Mouse (Mus musculus): Measurements from ENCODE around the gene Tor1a. TPM values are rescaled to one million over a fixed set of nuclear protein-coding genes. Genes with fewer than 3 reads are reported as not detected.
"Not testable (repeated sequence)": the region's sequence is repeated elsewhere in the genome, so short reads cannot be mapped to it uniquely, and the experiment has no call there.

Tor1a gene
- polyA plus RNA-seq, 1 experiment from 2014 or later: 85.4 TPM

GRCm38 (mm10) chr2:30928893-30929482 is 38.7 kb downstream of the Tor1a start:
- H3K27ac ChIP-seq: no peak overlapping the region
- no peaks in the 10 kb centered on the region for H3K27me3 ChIP-seq
- H3K4me3 ChIP-seq (replicated peaks): peak overlapping the region; percentile 25; the same call in 1 of the 2 replicates
- peak overlapping the region; percentile 50; the same call in 1 of the 2 replicates for H3K9ac ChIP-seq
- no peaks in the 10 kb centered on the region for H3K36me3 ChIP-seq (replicated peaks)
- no peaks in the 10 kb centered on the region for H3K9me3 ChIP-seq
- ATAC-seq (ENCODE audit: low FRiP score): no peak
- H3K4me2 ChIP-seq: peak overlapping the region; percentile 60
- H3K4me1 ChIP-seq: peaks cover 10% of the 10 kb centered on the region
- WGBS: 34% methylated on average over 12 of the region's 12 CpGs

DNA sequence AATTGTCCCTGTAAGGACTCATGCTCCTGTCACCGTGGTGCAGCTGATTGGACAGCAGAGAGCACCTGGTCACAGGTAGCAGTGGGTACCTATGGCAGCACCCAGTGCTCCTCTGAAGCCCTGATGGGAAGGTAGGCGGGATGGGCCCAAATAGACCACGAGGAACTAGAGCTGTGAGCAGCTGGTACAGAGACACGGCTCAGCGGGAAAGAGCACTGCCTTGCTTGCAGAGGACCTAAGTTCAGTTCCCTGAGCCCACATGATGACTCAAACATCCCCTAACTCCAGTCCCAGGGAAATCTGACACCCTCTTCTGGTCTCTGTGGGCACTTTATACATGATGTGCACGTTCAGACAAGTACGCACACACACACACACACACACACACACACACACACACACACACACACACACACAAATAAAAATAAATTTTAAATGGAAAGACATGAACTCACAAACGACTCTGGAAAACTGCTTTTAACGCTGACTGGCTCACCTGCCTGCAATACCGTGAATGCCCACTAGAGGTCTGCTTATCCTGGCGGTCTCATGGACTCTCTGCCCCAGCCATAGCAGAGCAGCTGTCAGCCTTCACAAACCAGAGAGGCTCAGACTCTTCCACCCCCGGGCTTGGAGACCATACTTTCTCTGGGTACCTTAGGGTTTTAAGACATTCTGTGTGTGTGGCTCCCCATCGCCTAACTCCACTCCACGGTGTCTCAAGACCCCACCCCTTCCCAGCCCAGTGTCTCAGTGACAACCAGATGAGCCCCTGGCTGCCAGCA is 39.7 kb downstream of the Tor1a start:
- no peak overlapping the region for H3K27ac ChIP-seq
- 27% methylated on average over 14 of the region's 14 CpGs for WGBS

GRCm38 (mm10) chr2:30927151-30927781 is 40.5 kb downstream of the Tor1a start:
- H3K36me3 ChIP-seq (replicated peaks): no peaks in the 10 kb centered on the region
- H3K9ac ChIP-seq: no peak overlapping the region
- H3K27me3 ChIP-seq: no peaks in the 10 kb centered on the region
- no peaks in the 10 kb centered on the region for H3K9me3 ChIP-seq
- no peak overlapping the region for H3K27ac ChIP-seq
- 71% methylated on average over 9 of the region's 9 CpGs for WGBS
- H3K4me3 ChIP-seq (replicated peaks): no peak overlapping the region
- H3K4me2 ChIP-seq: no peak overlapping the region
- no peak for ATAC-seq (ENCODE audit: low FRiP score)
- peaks cover 10% of the 10 kb centered on the region for H3K4me1 ChIP-seq

More for the DNA sequence above, 39.7 kb downstream of the Tor1a start:
- Histone ChIP-seq H3K4me3 (replicated peaks) (no peak overlapping the region), H3K9ac (no peak overlapping the region), H3K4me2 (no peak overlapping the region), H3K27me3 (no peaks in the 10 kb centered on the region), H3K4me1 (peaks cover 10% of the 10 kb centered on the region), H3K36me3 (replicated peaks) (no peaks in the 10 kb centered on the region), H3K9me3 (no peaks in the 10 kb centered on the region)
- ATAC-seq (ENCODE audit: low FRiP score): peak; percentile 68

GRCm38 (mm10) chr2:30926381-30926780 is 41.4 kb downstream of the Tor1a start:
- no peaks in the 10 kb centered on the region for H3K36me3 ChIP-seq (replicated peaks)
- peaks cover 10% of the 10 kb centered on the region for H3K4me1 ChIP-seq
- H3K27ac ChIP-seq: no peak overlapping the region
- H3K9ac ChIP-seq: no peak overlapping the region
- WGBS: 83% methylated on average over 4 of the region's 4 CpGs
- no peaks in the 10 kb centered on the region for H3K9me3 ChIP-seq
- no peak for ATAC-seq (ENCODE audit: low FRiP score)
- H3K4me2 ChIP-seq: no peak overlapping the region
- H3K4me3 ChIP-seq (replicated peaks): no peak overlapping the region
- no peaks in the 10 kb centered on the region for H3K27me3 ChIP-seq

DNA sequence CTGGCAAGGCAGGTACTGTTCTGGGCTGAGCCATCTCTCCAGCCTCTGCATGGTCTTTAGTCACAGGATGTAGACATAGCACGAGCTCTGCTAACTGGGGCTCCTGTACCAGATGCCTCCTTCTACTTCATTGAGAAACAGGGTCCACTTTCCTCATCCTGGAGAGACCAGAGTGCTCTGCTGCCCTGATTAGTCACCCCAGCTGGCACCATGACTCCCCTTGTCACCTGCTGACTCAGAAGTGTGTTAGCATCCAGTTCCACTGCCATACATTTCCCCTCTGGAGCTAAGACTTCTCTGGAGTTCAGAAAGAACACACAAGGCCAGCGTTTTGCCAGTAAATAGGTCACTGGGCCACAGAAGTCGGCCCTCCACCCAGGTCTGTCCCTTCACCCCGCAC is 42.6 kb downstream of the Tor1a start:
- H3K4me3 ChIP-seq (replicated peaks): no peak overlapping the region
- ATAC-seq (ENCODE audit: low FRiP score): no peak
- H3K4me1 ChIP-seq: peaks cover 10% of the 10 kb centered on the region
- H3K9ac ChIP-seq: no peak overlapping the region
- H3K36me3 ChIP-seq (replicated peaks): no peaks in the 10 kb centered on the region
- no peaks in the 10 kb centered on the region for H3K9me3 ChIP-seq
- WGBS: 79% methylated on average over 4 of the region's 4 CpGs
- H3K27me3 ChIP-seq: no peaks in the 10 kb centered on the region
- no peak overlapping the region for H3K27ac ChIP-seq
- no peak overlapping the region for H3K4me2 ChIP-seq

- H3K36me3 ChIP-seq (replicated peaks): no peaks in the 10 kb centered on the region
- H3K9ac ChIP-seq: no peak overlapping the region
- no peaks in the 10 kb centered on the region for H3K27me3 ChIP-seq
- H3K4me3 ChIP-seq (replicated peaks): no peak overlapping the region
- 69% methylated on average over 3 of the region's 3 CpGs for WGBS
- no peaks in the 10 kb centered on the region for H3K9me3 ChIP-seq
- H3K4me1 ChIP-seq: no peaks in the 10 kb centered on the region
- ATAC-seq (ENCODE audit: low FRiP score): no peak
- no peak overlapping the region for H3K4me2 ChIP-seq
- no peak overlapping the region for H3K27ac ChIP-seq
Measured at GRCm38 (mm10) chr2:30923099-30923498, 44.6 kb downstream of the Tor1a start.

DNA sequence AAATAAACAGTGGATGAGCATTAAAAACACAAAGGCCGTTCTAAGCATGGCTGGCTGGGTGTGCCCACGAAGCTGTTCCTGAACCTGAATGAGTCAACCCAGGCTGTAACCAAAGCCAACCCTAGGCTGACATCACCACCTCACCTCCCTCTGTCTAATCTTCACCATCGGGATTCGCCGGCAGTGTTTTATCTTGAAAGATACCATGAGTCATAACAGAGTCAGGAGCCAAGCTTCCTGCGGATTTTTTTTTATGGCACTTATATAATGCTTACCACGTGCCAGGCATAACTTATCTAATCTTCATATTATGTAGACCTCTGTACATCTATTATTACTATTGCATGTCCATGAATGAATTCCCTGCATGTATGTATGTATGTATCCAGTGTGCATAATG is 47.5 kb downstream of the Tor1a start:
- Histone ChIP-seq H3K27ac (no peak overlapping the region), H3K36me3 (replicated peaks) (no peaks in the 10 kb centered on the region), H3K9me3 (no peaks in the 10 kb centered on the region), H3K4me2 (no peak overlapping the region), H3K4me3 (replicated peaks) (no peak overlapping the region), H3K27me3 (no peaks in the 10 kb centered on the region), H3K9ac (no peak overlapping the region), H3K4me1 (0 out of 2 replicates have a peak, but pooled peaks cover 2% of the 10 kb centered on the region)
- 89% methylated on average over 7 of the region's 7 CpGs for WGBS
- ATAC-seq (ENCODE audit: low FRiP score): no peak

DNA sequence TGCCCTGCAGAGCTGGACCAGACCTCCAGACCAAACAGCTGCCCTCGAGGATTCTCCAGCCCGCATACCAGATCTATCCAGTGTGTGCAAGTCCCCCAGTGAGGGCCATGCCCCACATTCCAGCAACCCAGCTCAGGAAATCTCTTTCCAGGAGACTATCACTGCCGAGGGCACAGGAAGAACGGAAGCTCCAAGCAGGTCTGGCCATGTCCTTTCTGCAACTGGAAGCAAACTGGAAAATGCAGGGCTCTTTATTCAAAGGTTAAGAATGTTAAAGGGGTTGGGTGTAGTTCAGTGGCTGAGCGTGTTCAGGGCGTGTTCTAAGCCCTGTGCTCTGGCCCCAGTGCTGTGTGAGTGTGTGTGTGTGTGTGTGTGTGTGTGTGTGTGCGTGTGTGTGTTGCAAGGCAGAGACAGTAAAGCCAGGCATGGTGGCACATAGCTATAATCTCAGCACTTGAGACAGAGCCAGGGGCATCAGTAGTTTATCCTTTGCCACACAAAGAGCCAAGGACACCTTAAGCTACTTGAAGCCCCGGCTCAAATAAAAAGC is 48.9 kb downstream of the Tor1a start:
- 0 out of 2 replicates have a peak, but pooled peaks cover 7% of the 10 kb centered on the region for H3K4me1 ChIP-seq
- WGBS: 67% methylated on average over 8 of the region's 8 CpGs
- no peaks in the 10 kb centered on the region for H3K36me3 ChIP-seq (replicated peaks)
- H3K9me3 ChIP-seq: no peaks in the 10 kb centered on the region
- no peak overlapping the region for H3K4me2 ChIP-seq
- H3K4me3 ChIP-seq (replicated peaks): no peak overlapping the region
- no peak for ATAC-seq (ENCODE audit: low FRiP score)
- H3K27ac ChIP-seq: no peak overlapping the region
- no peaks in the 10 kb centered on the region for H3K27me3 ChIP-seq
- no peak overlapping the region for H3K9ac ChIP-seq

DNA sequence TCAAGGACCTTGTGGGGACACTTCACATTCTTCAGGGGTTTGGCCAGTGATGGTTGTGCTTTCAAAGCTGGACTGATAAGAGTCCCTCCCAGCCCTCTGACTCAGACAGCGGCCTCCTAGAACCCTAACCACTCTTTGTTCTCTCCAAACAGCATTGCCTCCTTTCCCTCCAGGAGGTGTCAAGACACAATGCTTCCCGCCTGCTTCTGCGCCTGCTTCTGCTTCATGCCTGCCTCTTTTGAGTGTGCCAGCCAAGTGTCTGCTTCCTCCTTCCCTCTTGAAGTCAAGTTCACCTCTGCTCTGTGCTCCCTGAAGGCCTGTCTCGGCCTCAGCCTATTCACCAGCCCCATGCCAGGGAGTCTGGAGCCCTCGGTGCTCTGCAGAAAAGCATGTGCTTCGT is 49.6 kb downstream of the Tor1a start:
- Histone ChIP-seq H3K36me3 (replicated peaks) (no peaks in the 10 kb centered on the region), H3K27me3 (no peaks in the 10 kb centered on the region), H3K27ac (no peak overlapping the region), H3K4me3 (replicated peaks) (no peak overlapping the region), H3K4me1 (0 out of 2 replicates have a peak, but pooled peaks cover 7% of the 10 kb centered on the region), H3K9ac (no peak overlapping the region), H3K9me3 (no peaks in the 10 kb centered on the region), H3K4me2 (no peak overlapping the region)
- 56% methylated on average over 6 of the region's 6 CpGs for WGBS
- no peak for ATAC-seq (ENCODE audit: low FRiP score)

GRCm38 (mm10) chr2:30917649-30918048 is 50.1 kb downstream of the Tor1a start:
- H3K9ac ChIP-seq: no peak overlapping the region
- no peaks in the 10 kb centered on the region for H3K36me3 ChIP-seq (replicated peaks)
- no peak overlapping the region for H3K27ac ChIP-seq
- H3K4me2 ChIP-seq: no peak overlapping the region
- no peaks in the 10 kb centered on the region for H3K9me3 ChIP-seq
- WGBS: 91% methylated on average over 7 of the region's 7 CpGs
- H3K27me3 ChIP-seq: 0 out of 2 replicates have a peak, but pooled peaks cover under 1% of the 10 kb centered on the region
- no peak for ATAC-seq (ENCODE audit: low FRiP score)
- H3K4me3 ChIP-seq (replicated peaks): no peak overlapping the region
- H3K4me1 ChIP-seq: 0 out of 2 replicates have a peak, but pooled peaks cover 7% of the 10 kb centered on the region

DNA sequence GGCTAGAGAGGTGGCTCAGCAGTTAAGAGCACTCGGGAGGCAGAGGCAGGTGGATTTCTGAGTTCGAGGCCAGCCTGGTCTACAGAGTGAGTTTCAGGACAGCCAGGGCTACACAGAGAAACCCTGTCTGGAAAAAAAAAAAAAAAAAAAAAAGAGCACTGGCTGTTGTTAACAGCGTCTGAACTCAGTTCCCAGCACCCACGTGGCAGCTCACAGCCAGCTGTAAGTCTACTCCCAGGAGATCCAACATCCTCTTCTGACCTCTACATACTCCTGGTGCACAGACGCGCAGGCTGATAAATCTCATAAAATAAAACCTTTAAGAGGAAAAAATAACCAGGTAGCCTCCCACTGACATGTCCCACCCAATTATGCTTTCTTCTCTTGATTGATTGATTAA is 51.8 kb downstream of the Tor1a start:
- not testable (repeated sequence) for ATAC-seq (ENCODE audit: low FRiP score); H3K4me1 ChIP-seq; H3K9me3 ChIP-seq; H3K9ac ChIP-seq; H3K27me3 ChIP-seq; H3K27ac ChIP-seq; H3K4me3 ChIP-seq (replicated peaks); H3K4me2 ChIP-seq; H3K36me3 ChIP-seq (replicated peaks)
- 88% methylated on average over 6 of the region's 6 CpGs for WGBS

DNA sequence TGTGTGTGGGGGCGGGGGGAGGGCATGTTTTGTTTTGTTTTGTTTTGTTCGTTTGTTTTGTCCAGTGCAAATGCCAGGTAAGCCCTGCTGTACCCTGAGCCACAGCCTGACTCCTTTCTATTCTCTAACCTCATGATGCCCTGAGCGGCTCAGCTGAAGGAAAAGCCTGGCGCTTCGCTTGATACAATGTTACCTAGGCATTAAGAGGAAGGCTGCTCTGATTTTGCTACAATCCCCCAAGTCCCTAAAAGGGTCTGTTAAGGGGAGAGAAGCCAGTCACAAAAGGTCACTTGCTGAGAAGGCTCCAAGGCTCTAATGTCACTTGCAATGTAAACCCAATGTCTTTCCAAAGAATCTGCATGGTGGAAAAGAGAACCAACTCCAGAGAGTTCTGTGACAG is 52.4 kb downstream of the Tor1a start:
- Histone ChIP-seq H3K27ac (no peak overlapping the region), H3K27me3 (0 out of 2 replicates have a peak, but pooled peaks cover 4% of the 10 kb centered on the region), H3K9me3 (no peaks in the 10 kb centered on the region), H3K36me3 (replicated peaks) (no peaks in the 10 kb centered on the region), H3K4me1 (0 out of 2 replicates have a peak, but pooled peaks cover 7% of the 10 kb centered on the region), H3K4me3 (replicated peaks) (no peak overlapping the region), H3K4me2 (no peak overlapping the region), H3K9ac (no peak overlapping the region)
- ATAC-seq (ENCODE audit: low FRiP score): no peak
- 75% methylated on average over 5 of the region's 5 CpGs for WGBS
